Mouse (Mus musculus): ENCODE measurements at regions not wholly inside any gene's neighbourhood (a gene's known extent, or its start where the extent isn't known, plus 50 kb on each side); places are given as distances from the start of the nearest gene placed in this dataset.

GRCm38 (mm10) chr1:83495022-83495421 lies 87.0 kb upstream of the Sphkap start:
- no peak for DNase-seq

GRCm38 (mm10) chr1:83479111-83479510 lies 71.1 kb upstream of the Sphkap start:
- DNase-seq: no peak
